ENCODE assay signal across 8 mouse cellular contexts in the genomic region with DNA sequence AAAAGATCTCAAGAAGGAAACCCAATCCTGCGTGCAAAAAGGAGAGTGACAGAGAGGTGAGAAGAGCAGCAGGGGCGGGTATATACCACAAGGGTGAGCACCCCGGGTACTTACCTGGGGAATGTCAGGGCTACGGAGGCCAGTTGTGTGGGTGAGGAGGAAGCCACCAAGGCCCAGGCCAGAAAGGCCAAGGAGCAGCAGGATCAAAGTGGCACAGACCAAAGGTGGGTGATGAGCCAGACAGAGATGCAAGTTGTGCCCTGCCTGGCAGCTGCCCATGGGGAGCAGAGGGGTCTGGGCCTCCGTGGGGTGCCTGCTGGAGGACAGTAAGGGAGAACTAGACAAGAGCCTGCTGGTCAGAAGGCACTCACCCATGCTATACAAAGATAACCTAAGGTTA. TPM values are rescaled to one million over a fixed set of nuclear protein-coding genes. Genes with fewer than 3 reads are reported as not detected.
DNase-seq lines count a peak whose midpoint lies in the region; ATAC-seq lines count a peak whose summit lies in the region.

No protein-coding gene starts in this region.

- H3K9ac ChIP-seq in kidney, embryonic 16.5 days (replicated peaks; ENCODE audit: low read length) = peak overlapping the region; percentile 82; the same call in 1 of the 2 replicates
- no peak overlapping the region for H3K9ac ChIP-seq in forebrain, embryonic 16.5 days (replicated peaks; ENCODE audit: low read depth, low read length)

- peak overlapping the region; percentile 77; the same call in 1 of the 2 replicates for H3K4me2 ChIP-seq in kidney, embryonic 16.5 days (replicated peaks; ENCODE audit: low read depth, low read length)
- peak overlapping the region; percentile 67; the same call in 1 of the 2 replicates for H3K4me2 ChIP-seq in forebrain, embryonic 16.5 days (ENCODE audit: low read length)

- H3K4me1 ChIP-seq in kidney, embryonic 16.5 days (ENCODE audit: insufficient read depth, low read length) = peaks cover 15% of the 10 kb centered on the region; the same call in 1 of the 2 replicates
- peaks cover 10% of the 10 kb centered on the region for H3K4me1 ChIP-seq in brown adipose tissue, adult 24 weeks (ENCODE audit: control insufficient read depth, insufficient read depth, insufficient read length, low read length)
- H3K4me1 ChIP-seq in forebrain, embryonic 16.5 days (replicated peaks; ENCODE audit: control insufficient read depth, insufficient read depth, low read length) = peaks cover 11% of the 10 kb centered on the region

- no peaks in the 10 kb centered on the region for H3K36me3 ChIP-seq in kidney, embryonic 16.5 days (ENCODE audit: insufficient read depth, low read length)
- no peaks in the 10 kb centered on the region for H3K36me3 ChIP-seq in forebrain, embryonic 16.5 days (ENCODE audit: control insufficient read depth, insufficient read depth)

- no peak overlapping the region for H3K4me3 ChIP-seq in kidney, embryonic 16.5 days (ENCODE audit: low read length)
- peak overlapping the region; percentile 75 for H3K4me3 ChIP-seq in brown adipose tissue, adult 24 weeks (ENCODE audit: insufficient read depth, low read depth, low read length)
- H3K4me3 ChIP-seq in forebrain, embryonic 16.5 days (replicated peaks; ENCODE audit: low read length) = no peak overlapping the region

- H3K27me3 ChIP-seq in kidney, embryonic 16.5 days (ENCODE audit: insufficient read depth, low read length) = no peaks in the 10 kb centered on the region
- no peaks in the 10 kb centered on the region for H3K27me3 ChIP-seq in forebrain, embryonic 16.5 days (replicated peaks; ENCODE audit: control insufficient read depth, insufficient read depth, low read length)

- no peaks in the 10 kb centered on the region for H3K9me3 ChIP-seq in kidney, embryonic 16.5 days (ENCODE audit: low read length)
- no peaks in the 10 kb centered on the region for H3K9me3 ChIP-seq in forebrain, embryonic 16.5 days (ENCODE audit: control insufficient read depth, low read length)

- no peak overlapping the region for H3K27ac ChIP-seq in kidney, embryonic 16.5 days (ENCODE audit: low read length)
- peak overlapping the region; percentile 88 for H3K27ac ChIP-seq in brown adipose tissue, adult 24 weeks (replicated peaks; ENCODE audit: low read depth, low read length)
- no peak overlapping the region for H3K27ac ChIP-seq in forebrain, embryonic 16.5 days (ENCODE audit: low read length)

- DNase-seq in kidney, adult 18-20 months = no peak
- DNase-seq in gastrocnemius, adult 18-20 months (ENCODE audit: low spot score) = no peak
- DNase-seq in gastrocnemius, postnatal 10 days = no peak
- no peak for DNase-seq in c-Kit-positive CD71-positive TER-119-positive erythroid progenitor cells, embryonic 14.5 days (ENCODE audit: low spot score)

- ATAC-seq in kidney, embryonic 16.5 days (ENCODE audit: low FRiP score, low TSS enrichment) = no peak
- ATAC-seq in forebrain, embryonic 16.5 days = no peak
- ATAC-seq in megakaryocyte, adult 5-6 weeks (ENCODE audit: poor library complexity, severe bottlenecking) = peak; percentile 7; the same call in 1 of the 2 replicates

- 81% methylated on average over 5 of the region's 5 CpGs for whole genome bisulfite sequencing in kidney, embryonic 16.5 days
- WGBS in forebrain, embryonic 16.5 days = 90% methylated on average over 5 of the region's 5 CpGs

RNA-seq across cellular contexts. Expression of gene Taok2, which starts 12.4 kb away (rescaled TPM):
- polyA plus RNA-seq in kidney, embryonic 16.5 days (2015; fragmentation: Nextera tagmentation; extraction: Ambion mirVana) = 58.6 and 59.9 TPM in 2 replicates
- polyA plus RNA-seq in brown adipose tissue, adult 24 weeks (2012; ENCODE audit: insufficient read depth, insufficient read length, missing spikeins) = 17.6 and 22.7 TPM in 2 replicates
- polyA plus RNA-seq in forebrain, embryonic 16.5 days (2015; fragmentation: Nextera tagmentation; extraction: Ambion mirVana) = 55.3 and 65.6 TPM in 2 replicates
- 14.3 and 19.0 TPM in 2 replicates for total RNA-seq in megakaryocyte, adult 5-6 weeks (2015)
- 26.8 and 32.0 TPM in 2 replicates for total RNA-seq in megakaryocyte, adult 5-6 weeks (2017)
- total RNA-seq in gastrocnemius, adult 18-20 months (2021) = 10 to 100 TPM; 19.7 to 21.9 TPM
- 10 to 100 TPM; 40.2 to 52.3 TPM for total RNA-seq in gastrocnemius, postnatal 10 days (2021)

RNA-seq across cellular contexts. Expression of gene Tmem219, which starts 25.8 kb away (rescaled TPM):
- polyA plus RNA-seq in kidney, embryonic 16.5 days (2015; fragmentation: Nextera tagmentation; extraction: Ambion mirVana) = 33.8 and 34.1 TPM in 2 replicates
- polyA plus RNA-seq in brown adipose tissue, adult 24 weeks (2012; ENCODE audit: insufficient read depth, insufficient read length, missing spikeins) = 41.9 and 45.2 TPM in 2 replicates
- 33.3 and 37.3 TPM in 2 replicates for polyA plus RNA-seq in forebrain, embryonic 16.5 days (2015; fragmentation: Nextera tagmentation; extraction: Ambion mirVana)
- total RNA-seq in megakaryocyte, adult 5-6 weeks (2015) = 47.9 and 50.9 TPM in 2 replicates
- total RNA-seq in megakaryocyte, adult 5-6 weeks (2017) = 44.9 and 45.5 TPM in 2 replicates
- 10 to 100 TPM in 1 of 2 experiments, 1 to 10 TPM in 1; 9.9 to 12.1 TPM for total RNA-seq in gastrocnemius, adult 18-20 months (2021)
- 10 to 100 TPM; 16.2 to 17.3 TPM for total RNA-seq in gastrocnemius, postnatal 10 days (2021)

RNA-seq across cellular contexts. Expression of gene Kctd13, which starts 31.8 kb away (rescaled TPM):
- 16.5 and 17.7 TPM in 2 replicates for polyA plus RNA-seq in kidney, embryonic 16.5 days (2015; fragmentation: Nextera tagmentation; extraction: Ambion mirVana)
- polyA plus RNA-seq in brown adipose tissue, adult 24 weeks (2012; ENCODE audit: insufficient read depth, insufficient read length, missing spikeins) = 8.8 and 10.9 TPM in 2 replicates
- 131 and 132 TPM in 2 replicates for polyA plus RNA-seq in forebrain, embryonic 16.5 days (2015; fragmentation: Nextera tagmentation; extraction: Ambion mirVana)
- 7.3 and 12.0 TPM in 2 replicates for total RNA-seq in megakaryocyte, adult 5-6 weeks (2015)
- total RNA-seq in megakaryocyte, adult 5-6 weeks (2017) = 10.9 and 19.0 TPM in 2 replicates
- total RNA-seq in gastrocnemius, adult 18-20 months (2021) = 1 to 10 TPM; 2.6 to 2.7 TPM
- total RNA-seq in gastrocnemius, postnatal 10 days (2021) = 1 to 10 TPM; 3.7 to 5.0 TPM

RNA-seq across cellular contexts. Expression of gene Ino80e, which starts 34.7 kb away (rescaled TPM):
- polyA plus RNA-seq in kidney, embryonic 16.5 days (2015; fragmentation: Nextera tagmentation; extraction: Ambion mirVana) = 75.3 and 88.0 TPM in 2 replicates
- 16.4 and 27.1 TPM in 2 replicates for polyA plus RNA-seq in brown adipose tissue, adult 24 weeks (2012; ENCODE audit: insufficient read depth, insufficient read length, missing spikeins)
- polyA plus RNA-seq in forebrain, embryonic 16.5 days (2015; fragmentation: Nextera tagmentation; extraction: Ambion mirVana) = 95.1 and 97.9 TPM in 2 replicates
- total RNA-seq in megakaryocyte, adult 5-6 weeks (2015) = 42.5 and 51.5 TPM in 2 replicates
- 21.3 and 46.4 TPM in 2 replicates for total RNA-seq in megakaryocyte, adult 5-6 weeks (2017)
- total RNA-seq in gastrocnemius, adult 18-20 months (2021) = 10 to 100 TPM in 1 of 2 experiments, 1 to 10 TPM in 1; 8.4 to 12.3 TPM
- total RNA-seq in gastrocnemius, postnatal 10 days (2021) = 10 to 100 TPM; 18.6 to 23.6 TPM

RNA-seq across cellular contexts. Expression of gene Hirip3, which starts 35.1 kb away (rescaled TPM):
- polyA plus RNA-seq in kidney, embryonic 16.5 days (2015; fragmentation: Nextera tagmentation; extraction: Ambion mirVana) = 32.6 and 42.7 TPM in 2 replicates
- 6.1 and 7.4 TPM in 2 replicates for polyA plus RNA-seq in brown adipose tissue, adult 24 weeks (2012; ENCODE audit: insufficient read depth, insufficient read length, missing spikeins)
- 25.6 and 28.1 TPM in 2 replicates for polyA plus RNA-seq in forebrain, embryonic 16.5 days (2015; fragmentation: Nextera tagmentation; extraction: Ambion mirVana)
- total RNA-seq in megakaryocyte, adult 5-6 weeks (2015) = 14.6 and 22.0 TPM in 2 replicates
- 147 and 164 TPM in 2 replicates for total RNA-seq in megakaryocyte, adult 5-6 weeks (2017)
- total RNA-seq in gastrocnemius, adult 18-20 months (2021) = 1 to 10 TPM; 5.0 to 5.4 TPM
- total RNA-seq in gastrocnemius, postnatal 10 days (2021) = 10 to 100 TPM; 11.9 to 18.1 TPM
